Mouse (Mus musculus) urinary bladder, postnatal 36 days (tissue): ENCODE results near the gene Cenpv.
A peak's percentile ranks its signal among the peaks of the same experiment; 100 is the strongest.

Source experiments
- DNase-seq, 2 experiments: peaks; one replicate each; pipeline ENCODE4 v3.0.0; 2022; ENCODE audit warnings: low spot score in 2 of 2, mixed read lengths in 1 of 2

Gene Cenpv

DNA sequence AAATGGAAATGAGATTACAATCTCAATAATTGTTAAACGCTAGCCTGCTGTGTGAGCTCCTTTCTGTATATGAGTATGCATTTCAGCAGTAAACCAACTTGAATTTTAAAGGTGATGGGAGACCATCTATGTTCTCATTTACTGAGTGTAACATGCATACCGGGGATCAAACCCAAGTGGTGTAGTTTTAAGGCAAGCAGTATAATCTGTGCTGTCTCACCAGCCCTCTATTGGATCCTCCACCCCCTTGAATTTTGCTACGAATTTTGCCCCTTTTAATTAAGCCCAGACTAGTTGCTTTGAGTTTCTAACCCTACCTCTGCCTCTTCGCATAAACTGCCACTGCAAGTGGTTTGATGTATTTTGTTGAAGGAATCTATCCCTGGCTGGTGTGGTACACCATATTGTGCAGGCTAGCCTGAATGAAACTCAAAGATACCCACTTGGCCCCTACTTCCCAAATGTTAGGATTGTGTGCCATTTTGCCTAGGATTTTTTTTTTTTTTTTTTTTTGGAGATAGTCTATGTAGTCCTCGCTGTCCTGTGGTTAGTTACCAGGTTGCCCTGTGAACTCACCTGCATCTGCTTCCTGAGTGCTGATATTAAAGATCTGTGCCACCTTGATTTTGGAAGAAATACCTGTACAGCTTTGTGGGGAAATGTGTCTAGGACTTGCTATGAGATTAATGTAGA lies 15.2 kb upstream of the Cenpv start:
- no peak for DNase-seq

DNA sequence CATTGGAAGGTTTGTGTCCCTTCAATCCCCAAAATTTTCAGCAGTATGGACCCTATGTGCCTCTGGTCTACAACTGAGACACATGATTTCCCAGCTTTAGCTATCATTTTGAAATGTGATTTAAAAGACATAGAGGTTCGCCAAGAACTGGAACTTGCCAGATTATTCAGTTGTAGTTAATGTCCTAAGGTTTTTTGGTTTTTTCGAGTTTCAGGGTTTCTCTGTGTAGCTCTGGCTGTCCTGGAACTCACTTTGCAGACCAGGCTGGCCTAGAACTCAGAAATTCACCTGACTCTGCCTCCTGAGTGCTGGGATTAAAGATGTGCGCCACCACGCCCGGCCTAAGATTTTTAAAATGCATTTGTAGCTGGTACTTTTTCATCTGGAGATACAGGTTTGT lies 14.6 kb upstream of the Cenpv start:
- DNase-seq: no peak

DNA sequence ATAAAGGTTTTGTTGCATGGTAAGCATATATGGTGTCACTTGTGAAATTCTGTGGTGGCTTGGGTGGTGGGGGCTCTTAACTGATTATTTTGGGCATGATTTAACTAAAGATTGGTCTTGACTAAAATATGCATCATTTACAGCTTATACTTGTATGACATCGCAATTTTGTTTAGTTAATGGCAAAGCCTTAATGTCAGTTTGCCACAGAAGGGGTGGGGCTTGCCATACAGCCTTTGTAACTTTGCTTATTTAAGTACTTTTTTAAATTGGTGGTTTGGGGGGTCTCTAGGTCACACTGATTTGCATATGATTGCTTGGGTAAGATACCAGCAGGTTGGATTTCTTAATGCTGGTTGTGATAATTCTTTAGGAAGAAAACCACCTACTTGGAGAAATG lies 14.1 kb upstream of the Cenpv start:
- DNase-seq: no peak

DNA sequence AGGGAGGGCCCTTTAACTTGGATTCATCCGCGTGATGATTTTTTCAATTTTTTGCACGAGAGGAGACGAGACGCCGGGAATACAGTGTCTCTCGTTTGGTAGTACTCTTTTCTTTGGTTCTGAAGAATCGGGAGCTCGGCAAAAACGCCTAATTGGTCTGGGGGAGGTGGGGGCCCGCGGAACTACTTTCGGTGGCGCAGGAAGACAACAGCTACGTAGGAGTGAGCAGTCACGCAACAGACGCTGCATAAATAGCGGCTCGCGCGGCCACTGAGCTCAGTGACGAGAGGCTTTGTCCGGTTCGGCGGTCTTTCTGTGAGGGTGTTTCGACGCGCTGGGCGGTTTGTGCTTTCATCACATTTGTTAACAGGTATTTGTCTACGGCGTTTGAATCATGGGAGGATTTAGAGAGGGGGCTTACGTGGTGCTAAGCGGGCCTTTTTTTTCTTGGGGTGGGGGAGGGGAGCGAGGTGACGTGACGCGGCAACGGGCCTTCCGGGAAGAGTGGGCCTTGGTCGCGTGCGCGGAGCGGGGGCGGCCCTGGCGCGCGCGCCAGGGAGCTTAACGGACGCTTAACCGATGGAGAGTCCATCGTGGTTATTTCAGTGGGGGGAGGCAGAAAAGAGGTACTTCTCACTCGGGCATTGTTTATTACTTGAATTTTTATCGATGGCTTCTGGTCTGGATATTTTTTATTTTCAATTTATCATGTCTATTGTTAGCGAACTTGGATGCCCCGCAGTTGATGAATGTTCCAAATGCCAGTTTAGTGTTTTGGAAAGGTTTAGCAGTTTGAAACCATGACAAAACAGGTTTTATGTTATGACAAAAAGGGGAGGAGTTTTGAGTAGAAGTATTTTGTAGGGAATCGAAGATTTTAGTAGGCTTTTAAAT lies 12.4 kb upstream of the Cenpv start:
- peak; percentile 81 to 89 for DNase-seq

DNA sequence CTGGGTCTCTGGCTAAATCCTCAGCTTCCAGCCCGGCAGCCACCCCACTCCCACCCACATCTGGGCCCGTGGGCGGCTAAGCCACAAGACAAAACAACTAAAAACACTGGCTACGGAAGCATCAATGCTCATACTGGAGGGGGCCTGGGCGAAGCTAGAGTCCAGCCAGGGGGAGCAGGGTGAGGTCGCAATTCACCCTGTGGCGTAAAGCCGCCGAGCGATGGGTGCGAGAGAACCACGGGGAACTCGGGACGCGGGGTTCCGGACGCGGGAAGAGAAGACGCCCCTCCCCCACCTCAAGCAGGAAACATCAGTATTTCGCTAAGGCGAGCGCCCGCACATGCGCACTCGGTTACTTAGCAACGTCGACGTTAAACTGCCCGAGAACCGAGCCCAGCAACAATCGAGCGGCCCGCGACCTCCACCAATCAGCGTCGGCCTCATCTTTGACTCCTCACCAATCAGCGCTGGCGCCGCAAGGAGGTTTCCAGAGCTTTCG lies 11.7 kb upstream of the Cenpv start, which contains the start of gene Ubb:
TSS of gene Ubb (plus strand) at position 445 of the 499 bp plus-strand sequence.
- peak; percentile 95 to 99 for DNase-seq

DNA sequence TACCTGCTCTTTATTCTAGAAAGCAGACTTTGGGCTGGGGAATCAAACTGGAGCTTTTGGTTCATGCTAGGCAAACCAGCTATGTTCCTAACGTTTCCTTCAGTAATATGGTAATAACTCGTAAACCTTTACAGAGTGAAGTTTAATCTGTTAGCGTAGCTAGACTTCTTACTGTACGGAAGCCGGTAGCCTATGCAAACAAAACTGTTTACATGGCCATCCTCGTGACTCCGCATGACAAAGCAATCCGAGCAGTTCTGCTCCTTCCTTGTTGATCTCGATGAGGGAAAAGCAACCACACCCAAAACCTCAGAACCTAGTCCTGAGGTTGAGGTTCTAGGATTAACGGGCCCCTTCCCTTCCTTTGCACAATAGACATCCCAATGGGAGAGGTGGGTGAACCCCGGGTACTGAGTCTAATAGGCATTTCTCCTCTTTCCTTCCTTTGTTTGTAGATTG lies 11.2 kb upstream of the Cenpv start:
- peak; percentile 57 to 69 for DNase-seq

DNA sequence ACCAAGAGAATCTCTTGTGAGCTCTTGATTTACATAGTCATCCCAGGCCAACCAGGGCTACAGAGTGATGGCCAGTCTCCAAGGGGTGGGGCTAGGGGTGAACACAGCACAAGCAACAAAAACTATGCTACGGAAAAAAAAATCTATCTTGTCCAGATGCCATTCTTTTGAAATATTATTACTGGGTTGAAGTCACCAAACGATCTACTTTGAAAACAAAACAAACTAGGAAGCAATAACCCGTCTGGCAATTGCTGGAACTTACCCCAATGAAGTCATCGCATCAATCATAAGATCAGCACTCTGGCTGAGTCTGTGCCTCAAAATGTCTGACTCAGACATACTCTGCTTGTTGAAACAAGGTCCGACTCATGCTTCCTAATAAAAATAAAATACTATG lies 10.7 kb upstream of the Cenpv start:
- DNase-seq: peak; percentile 66 to 80

DNA sequence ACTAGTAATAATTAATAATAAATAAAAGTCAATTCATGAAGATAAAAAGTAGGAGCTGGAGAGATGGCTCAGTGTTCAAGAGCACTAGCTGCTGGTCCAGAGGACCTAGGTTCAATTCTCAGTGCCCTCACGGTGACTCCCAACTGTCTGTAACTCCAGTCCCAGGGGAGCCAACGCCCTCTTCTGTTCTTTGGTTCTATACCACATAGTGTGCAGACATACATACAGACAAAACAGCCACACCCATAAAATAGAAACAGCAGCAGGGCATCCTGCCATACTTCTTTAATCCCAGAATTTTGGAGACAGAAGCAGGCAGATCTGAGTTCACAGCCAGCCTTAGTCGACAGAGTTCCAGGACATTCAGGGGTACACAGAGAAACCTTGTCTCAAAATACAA lies 4.9 kb upstream of the Cenpv start:
- no peak for DNase-seq

DNA sequence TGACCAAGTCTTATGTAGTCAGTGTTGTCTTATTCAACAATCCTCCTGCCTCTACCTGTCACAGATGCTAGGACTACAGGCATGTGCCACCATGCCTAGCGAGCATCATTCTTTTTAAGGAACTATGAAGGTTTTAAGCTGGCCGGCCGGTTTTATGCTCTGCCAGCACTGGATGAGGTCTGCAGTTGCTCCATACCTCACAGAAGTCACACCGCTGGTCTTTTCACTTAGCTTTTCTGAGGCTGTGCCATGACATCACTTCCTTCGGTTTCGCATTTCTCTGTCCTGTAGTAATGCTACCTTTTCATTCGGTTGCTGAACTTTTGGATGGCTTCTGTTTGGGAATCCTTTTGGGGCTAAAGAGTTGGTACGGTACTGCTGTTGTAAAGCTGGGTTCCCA lies 2.5 kb upstream of the Cenpv start:
- peak in 1 of 2 experiments; percentile 9 for DNase-seq

DNA sequence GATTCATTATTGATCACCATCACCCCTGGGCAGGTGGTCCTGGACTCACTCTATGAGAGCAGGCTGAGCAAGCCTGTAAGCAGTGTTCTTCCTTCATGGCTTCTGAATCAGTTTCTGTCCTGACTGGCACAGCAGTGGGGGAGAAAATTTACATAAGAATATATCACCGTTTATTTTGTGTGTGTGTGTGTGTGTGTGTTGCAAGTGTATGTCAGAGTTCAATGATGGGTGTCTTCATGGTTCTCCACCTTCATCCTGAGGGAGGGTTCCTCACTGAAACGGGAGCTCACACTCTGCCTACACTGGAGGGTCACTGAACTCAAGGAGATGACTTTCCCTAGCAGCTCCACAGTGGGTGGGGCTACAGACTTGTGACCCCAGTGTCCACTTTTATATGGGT lies 1.9 kb upstream of the Cenpv start:
- no peak for DNase-seq

DNA sequence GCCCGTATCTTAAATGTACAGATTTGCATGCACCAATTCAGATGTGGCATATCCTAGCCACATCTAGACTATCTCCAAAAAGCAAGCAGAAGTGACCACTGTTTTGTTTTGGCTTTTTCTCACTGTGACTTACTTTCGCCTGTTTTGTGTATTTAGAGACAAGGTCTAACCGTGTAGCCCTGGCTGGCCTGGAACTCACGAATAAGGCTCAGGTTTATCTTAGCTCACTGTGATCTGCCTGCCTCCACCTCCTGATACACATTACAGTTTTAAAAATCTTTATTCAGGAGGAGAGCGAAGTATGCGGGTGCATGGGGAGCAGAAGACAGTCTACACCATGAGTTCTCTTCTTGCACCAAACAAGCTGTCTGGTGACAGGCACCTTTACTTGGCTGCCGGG lies 1.1 kb upstream of the Cenpv start:
- DNase-seq: no peak

DNA sequence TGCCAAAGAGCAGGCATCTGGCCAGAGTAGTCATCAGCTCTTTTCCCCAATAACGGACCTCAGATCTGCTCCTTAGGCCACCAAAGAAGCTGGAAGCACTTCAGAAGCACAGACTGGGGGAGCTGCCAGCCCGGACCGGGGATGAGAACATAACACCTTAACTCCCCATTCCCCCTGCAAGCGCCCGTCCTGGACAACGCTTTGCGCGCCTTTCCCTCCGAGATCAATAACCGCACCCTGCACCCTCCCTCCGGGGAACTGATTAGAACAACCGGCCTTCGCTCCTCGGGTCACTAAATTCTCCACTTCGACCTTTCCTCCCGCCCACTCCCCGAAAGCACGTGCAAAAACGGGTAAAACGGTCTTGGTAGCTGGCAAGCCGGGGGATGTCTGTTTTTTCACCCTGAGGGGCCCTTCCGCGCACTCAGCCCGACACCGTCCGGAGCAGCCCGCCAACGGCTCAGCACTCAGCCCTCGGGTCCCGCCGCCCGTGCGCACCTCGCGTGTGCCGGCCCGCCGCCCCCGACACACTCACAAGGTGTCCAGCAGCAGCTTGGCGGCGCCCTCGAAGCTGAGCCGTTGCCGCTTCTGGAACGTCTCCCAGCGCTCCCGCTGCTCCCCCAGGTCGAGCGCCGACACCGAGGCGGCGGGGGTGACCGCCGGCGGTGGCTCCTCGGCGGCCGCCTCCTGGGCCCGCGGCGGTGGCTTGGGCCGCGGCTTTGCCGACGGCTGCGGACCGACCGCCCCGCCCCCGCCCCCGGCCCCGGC lies 556 bp downstream of the Cenpv start:
- peak; percentile 39 to 48 for DNase-seq

DNA sequence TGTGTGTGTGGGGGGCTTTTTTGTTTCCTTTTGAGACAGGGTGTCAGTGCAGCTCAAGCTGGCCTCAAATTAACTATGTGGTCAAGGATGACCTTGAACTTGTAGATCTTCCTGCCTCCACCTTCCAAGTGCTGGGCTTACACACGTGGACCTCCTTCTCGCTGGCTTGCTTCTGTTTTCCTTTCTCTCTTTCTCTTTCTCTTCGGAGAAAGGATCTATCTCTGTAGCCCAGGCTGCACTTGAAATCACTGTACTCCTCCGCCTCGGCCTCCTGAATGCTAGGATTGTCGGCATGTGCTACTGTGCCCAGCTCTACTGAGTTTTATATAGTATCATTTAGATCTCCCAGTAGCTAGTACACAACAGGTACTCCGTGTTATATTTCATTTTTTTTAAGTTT lies 1.5 kb downstream of the Cenpv start:
- no peak for DNase-seq

DNA sequence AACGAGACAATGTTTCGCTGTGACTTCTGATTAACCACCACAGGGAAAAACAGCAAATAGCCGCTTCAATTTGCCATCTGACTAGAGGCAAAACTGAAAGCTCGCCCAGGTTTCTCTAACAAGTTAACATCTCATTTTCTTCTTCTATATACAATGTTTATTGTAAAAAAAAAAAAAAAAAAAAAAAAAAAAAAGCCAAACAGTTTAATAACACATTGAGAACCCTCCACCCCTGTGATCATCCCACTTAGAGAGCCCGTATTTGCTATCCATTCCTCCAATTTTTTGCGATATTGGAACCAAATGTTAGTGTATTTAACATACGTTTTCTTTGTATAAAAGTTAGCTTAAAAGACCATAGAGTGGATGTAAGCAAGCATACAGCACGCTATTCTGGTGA lies 2.0 kb downstream of the Cenpv start:
- no peak for DNase-seq

DNA sequence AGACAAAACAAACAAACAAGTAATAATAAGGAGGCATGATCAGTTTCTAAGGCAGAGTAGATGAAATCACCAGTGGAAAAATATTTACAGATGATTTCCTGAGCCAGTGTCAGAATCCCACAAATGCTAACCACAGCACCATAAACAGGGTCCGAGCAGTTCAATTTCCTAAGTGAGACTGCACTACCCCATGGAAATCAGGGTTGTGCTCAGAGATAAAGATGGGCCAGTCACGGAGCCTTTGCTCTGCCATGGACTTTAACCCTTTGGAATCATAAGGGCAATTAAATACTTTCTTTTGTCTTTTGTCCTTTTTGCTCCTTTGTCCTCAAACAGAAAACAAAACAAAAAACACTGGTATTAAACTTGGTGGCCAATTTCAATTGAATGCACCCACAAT lies 16.8 kb downstream of the Cenpv start:
- DNase-seq: no peak

DNA sequence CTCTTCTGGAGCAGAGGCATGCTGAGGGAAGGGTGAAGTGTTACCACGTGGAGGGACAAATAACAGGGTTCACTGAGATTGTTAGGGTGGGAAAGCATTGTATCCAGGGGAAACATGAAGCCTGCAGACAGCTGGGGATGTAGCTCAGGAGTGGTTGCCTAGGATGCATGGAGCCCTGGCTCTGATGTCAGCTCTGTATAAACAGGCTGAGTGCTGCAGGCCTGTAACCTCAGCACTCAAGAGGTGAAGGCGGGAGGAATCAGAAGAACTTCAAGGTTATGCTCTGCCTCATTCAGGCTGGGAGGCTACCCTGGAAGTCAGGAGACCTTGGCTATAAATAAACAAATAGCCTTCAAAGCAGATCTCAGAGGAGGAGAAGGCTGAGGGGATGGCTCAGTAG lies 20.1 kb downstream of the Cenpv start:
- no peak for DNase-seq

DNA sequence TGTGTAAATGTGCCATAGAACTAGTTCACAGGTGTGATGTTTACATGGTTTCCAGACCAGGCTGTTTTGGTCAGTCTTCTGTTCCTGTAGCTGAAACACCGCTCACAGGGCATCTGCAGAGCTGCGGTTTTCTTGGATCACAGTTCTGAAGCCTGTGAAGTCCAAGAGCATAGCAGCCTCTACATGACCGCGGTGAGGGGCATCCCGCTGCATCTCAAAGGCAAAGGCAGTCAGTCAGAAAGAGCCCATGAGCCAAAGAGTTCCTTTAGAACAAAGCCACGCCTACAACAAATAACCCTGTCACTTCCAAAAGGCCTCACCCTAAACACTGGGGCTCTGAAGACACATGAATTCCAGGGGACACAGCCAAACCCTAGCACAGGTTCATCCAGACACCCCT lies 25.8 kb downstream of the Cenpv start:
- DNase-seq: no peak

DNA sequence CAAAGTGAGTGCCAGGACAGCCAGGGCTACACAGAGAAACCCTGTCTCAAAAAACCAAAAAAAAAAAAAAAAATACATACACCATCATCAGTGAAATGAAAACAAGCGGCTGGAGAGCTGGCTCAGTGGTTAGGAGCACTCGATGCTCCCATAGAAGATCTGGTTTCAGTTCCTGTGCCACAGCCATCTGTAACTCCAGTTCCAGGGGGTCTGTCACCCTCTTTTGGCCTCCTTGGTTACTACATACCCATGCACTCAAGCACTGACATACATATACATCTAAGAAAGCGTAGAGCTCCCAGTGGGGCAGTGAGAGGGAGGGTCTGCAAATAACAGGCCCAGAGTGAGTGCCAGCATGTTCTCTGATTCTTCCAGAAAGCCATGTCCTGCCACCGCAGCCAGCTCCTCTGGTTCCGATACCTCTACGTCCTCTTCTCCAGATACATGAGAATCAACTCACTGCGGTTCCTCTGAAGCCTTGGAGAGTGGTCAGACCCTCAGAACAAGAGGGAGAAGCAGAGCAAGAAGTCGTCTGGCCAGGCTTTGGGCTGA lies 26.5 kb downstream of the Cenpv start:
- no peak for DNase-seq

DNA sequence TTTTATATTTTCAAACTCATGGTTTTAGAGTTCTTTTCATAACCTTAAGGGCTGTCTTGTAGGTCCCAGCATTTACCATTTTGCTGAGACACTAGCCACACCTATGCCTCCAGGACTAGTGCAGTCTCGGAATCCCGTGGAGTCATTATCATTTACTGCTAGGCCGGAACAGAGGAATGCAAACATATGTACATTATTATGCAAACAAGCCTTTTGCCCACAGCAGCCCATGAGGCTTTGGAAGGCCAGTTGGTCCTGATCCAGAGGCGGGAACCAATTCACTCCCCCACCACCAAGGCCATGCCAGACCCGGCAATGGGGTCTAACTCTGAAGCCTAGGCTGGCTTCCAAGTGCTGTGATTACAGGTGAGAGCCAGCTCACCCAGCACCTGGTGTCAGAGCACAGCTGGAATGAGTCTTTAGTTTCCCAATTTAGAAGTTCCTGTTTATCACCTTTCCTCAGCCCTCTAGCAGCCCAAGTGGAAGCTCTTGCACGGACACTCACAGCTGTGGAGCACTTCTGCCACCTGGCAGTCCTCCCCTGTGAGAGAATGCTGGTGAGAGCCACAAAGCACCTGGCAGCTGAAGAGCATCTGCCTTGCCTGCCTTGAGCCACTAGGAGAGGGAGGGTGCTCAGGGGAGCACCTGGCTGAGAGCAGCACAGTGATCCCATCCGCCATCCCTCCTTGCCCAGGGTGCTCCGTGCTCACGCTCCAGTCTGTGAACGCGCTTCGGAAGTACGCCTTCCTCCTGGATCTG lies 27.4 kb downstream of the Cenpv start:
- no peak for DNase-seq

DNA sequence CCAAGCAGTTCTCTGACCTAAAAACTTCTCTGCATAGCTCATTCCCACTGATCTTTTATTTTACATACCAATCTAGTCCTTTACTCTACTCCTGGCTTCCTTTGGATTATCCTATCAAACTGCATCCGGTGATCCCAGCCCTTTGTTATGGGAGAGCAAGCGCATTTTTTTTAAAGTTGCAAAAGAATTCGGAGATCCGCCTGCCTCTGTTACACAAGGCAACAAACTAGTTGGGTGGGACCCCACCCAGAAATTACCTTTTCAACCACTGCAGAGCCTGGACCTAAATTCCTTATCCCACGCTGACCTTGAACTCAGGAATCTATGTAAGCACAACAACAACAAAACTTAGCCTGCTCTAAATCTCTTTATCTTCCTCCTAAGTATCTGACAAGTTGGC lies 28.1 kb downstream of the Cenpv start:
- DNase-seq: no peak

DNA sequence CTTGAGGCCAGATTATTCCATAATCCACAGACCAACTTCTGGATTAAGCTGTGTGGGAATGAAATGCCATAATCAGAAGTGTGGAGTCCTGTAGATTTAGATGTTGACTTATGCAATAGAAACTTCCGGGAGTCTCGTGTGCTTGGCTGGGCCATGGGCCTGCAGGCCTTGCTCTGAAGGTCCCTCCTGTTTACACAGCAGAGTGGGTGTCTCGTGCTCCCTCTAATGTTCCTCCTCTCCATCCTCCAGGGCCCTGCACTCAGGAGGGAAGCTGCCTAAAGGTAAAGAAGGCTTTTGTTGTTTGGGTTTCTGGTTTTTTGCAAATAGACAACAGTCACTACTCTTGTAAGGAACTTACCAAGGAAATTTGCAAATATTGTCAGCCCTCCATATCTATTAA lies 29.5 kb downstream of the Cenpv start:
- DNase-seq: no peak
